Mouse (Mus musculus) midbrain, embryonic 14.5 days (tissue): ENCODE data around the gene Tmem151b. TPM values are rescaled to one million over a fixed set of nuclear protein-coding genes. Genes with fewer than 3 reads are reported as not detected.

Experiments
- ATAC-seq: fragments of 200-750 bp; cut with Nextera tagmentation; 2 replicates; pipeline ENCODE4 v1.8.0; 2017; ENCODE audit warnings: moderate number of reproducible peaks, moderate library complexity; ENCODE audit not compliant: low FRiP score, low TSS enrichment
- DNase-seq: peaks from one replicate; pipeline ENCODE4 v3.0.0-alpha.2; 2015
- H3K27ac ChIP-seq: fragments of 300-500 bp; sonication (generic); replicated peaks from 2 replicates; pipeline ENCODE4 v1.5.1; 2014; ENCODE audit warnings: mild to moderate bottlenecking, low read depth, low read length, moderate library complexity
- H3K27me3 ChIP-seq: fragments of 300-500 bp; sonication (generic); 2 replicates; pipeline ENCODE4 v1.6.1; 2014; ENCODE audit warnings: low read length, control low read depth, mixed read lengths; ENCODE audit not compliant: control insufficient read depth, insufficient read depth
- H3K36me3 ChIP-seq: fragments of 300-500 bp; sonication (generic); 2 replicates; pipeline ENCODE4 v1.6.1; 2014; ENCODE audit warnings: low read length, control low read depth; ENCODE audit not compliant: control insufficient read depth, insufficient read depth
- H3K4me1 ChIP-seq: fragments of 300-500 bp; sonication (generic); 2 replicates; pipeline ENCODE4 v1.6.1; 2014; ENCODE audit warnings: mild to moderate bottlenecking, antibody characterized with exemption, low read length, control low read depth; ENCODE audit not compliant: control insufficient read depth, insufficient read depth
- H3K4me2 ChIP-seq: fragments of 300-500 bp; sonication (generic); 2 replicates; pipeline ENCODE4 v1.6.1; 2014; ENCODE audit warnings: mild to moderate bottlenecking, low read length, moderate library complexity
- H3K4me3 ChIP-seq: fragments of 300-500 bp; sonication (generic); replicated peaks from 2 replicates; pipeline ENCODE4 v1.5.1; 2014; ENCODE audit warnings: low read depth, low read length
- H3K9ac ChIP-seq: fragments of 300-500 bp; sonication (generic); replicated peaks from 2 replicates; pipeline ENCODE4 v1.6.1; 2014; ENCODE audit warnings: mild to moderate bottlenecking, low read length, moderate library complexity
- H3K9me3 ChIP-seq: fragments of 300-500 bp; sonication (generic); 2 replicates; pipeline ENCODE4 v1.6.1; 2016; ENCODE audit warnings: low read length, control low read depth, mixed read lengths; ENCODE audit not compliant: control insufficient read depth
- WGBS: fragments of 180-500 bp; shearing (Covaris S2); extraction: QIAGEN DNeasy Blood & Tissue Kit; methylation state at CpG from one replicate; pipeline ENCODE4 v1.1.7; 2014; 5-methylcytosine and 5-hydroxymethylcytosine counted together
- polyA plus RNA-seq: library from polyadenylated mRNA; unstranded; fragments of >200 nt; fragmentation: Nextera tagmentation; extraction: Ambion mirVana; gene quantifications from 2 replicates; pipeline ENCODE4 v1.2.1, GENCODE M21; 2014

Gene Tmem151b
- polyA plus RNA-seq, 1 experiment from 2014 or later, result 20.4 TPM

DNA sequence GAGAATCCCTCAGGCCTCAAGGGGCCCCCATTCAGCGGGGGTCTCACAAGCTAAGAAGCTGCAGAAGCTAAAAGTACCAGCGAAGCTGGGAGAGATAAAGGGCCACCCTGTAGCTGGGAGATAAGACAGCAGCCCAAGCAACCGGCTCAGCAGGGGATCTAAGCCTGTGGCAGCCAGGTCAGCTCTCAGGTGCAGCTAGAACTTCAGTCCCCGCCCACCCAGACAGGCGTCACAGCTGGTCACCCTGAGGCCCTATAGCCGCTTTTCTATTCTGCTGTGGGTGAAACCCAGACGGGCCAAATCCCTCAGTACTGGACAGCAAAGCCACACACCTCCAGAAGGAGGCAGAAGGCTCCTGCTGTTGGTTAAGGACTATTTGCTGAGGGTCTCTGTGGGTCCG lies 44.0 kb upstream of the Tmem151b start:
- no peak overlapping the region for H3K9ac ChIP-seq
- H3K9me3 ChIP-seq, result no peaks in the 10 kb centered on the region
- WGBS, result 24% methylated on average over 8 of the region's 8 CpGs
- peaks cover 18% of the 10 kb centered on the region for H3K4me1 ChIP-seq
- DNase-seq, result no peak
- no peaks in the 10 kb centered on the region for H3K36me3 ChIP-seq
- peak overlapping the region; percentile 0; the same call in 1 of the 2 replicates for H3K4me2 ChIP-seq
- no peak for ATAC-seq
- no peak overlapping the region for H3K27ac ChIP-seq
- H3K27me3 ChIP-seq, result peaks cover 11% of the 10 kb centered on the region; the same call in 1 of the 2 replicates
- H3K4me3 ChIP-seq, result no peak overlapping the region

DNA sequence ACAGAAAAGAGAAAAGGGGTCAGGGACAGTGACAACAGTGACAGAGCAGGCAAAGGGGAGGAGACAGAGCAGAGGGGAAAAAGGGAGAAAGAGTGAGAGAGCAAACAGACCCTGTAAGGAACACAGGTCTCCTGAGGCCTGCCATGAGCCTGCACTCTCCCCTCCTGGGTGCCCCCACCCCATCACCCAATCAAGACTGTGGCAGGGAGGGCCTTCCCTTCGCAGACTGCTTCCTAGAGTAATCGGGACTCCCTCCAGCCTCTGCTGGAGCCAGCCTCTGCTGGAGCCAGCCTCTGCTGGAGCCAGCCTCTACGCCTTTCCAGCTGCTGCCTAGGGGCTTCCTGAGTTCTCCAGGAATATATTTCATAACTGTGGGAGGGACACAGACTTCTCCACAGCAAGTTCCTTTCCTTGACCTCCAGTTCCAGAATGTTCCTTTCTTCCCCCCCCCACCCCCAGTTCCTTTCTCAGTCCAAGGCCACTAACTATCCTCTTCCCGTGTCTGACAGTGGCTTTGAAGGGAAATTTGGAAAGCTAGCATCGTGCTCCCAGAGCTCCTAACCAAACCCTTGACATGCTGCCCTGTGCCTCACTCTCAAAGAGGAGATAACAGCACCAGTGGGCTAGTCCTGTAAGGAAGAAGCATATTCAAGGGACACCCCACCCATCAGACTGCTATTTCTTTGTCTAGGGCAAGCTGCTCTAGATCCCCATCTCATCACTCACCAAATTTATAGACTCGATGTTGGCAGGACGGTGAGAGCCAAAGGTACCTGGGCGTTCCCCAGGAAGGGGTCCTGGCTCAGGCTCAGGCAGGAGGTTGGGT lies 43.3 kb upstream of the Tmem151b start:
- WGBS, result 60% methylated on average over 8 of the region's 8 CpGs
- no peaks in the 10 kb centered on the region for H3K36me3 ChIP-seq
- no peak for ATAC-seq
- no peak overlapping the region for H3K4me2 ChIP-seq
- peaks cover 18% of the 10 kb centered on the region for H3K4me1 ChIP-seq
- peaks cover 11% of the 10 kb centered on the region; the same call in 1 of the 2 replicates for H3K27me3 ChIP-seq
- H3K9ac ChIP-seq, result no peak overlapping the region
- H3K9me3 ChIP-seq, result no peaks in the 10 kb centered on the region
- no peak overlapping the region for H3K27ac ChIP-seq
- no peak for DNase-seq
- H3K4me3 ChIP-seq, result no peak overlapping the region

DNA sequence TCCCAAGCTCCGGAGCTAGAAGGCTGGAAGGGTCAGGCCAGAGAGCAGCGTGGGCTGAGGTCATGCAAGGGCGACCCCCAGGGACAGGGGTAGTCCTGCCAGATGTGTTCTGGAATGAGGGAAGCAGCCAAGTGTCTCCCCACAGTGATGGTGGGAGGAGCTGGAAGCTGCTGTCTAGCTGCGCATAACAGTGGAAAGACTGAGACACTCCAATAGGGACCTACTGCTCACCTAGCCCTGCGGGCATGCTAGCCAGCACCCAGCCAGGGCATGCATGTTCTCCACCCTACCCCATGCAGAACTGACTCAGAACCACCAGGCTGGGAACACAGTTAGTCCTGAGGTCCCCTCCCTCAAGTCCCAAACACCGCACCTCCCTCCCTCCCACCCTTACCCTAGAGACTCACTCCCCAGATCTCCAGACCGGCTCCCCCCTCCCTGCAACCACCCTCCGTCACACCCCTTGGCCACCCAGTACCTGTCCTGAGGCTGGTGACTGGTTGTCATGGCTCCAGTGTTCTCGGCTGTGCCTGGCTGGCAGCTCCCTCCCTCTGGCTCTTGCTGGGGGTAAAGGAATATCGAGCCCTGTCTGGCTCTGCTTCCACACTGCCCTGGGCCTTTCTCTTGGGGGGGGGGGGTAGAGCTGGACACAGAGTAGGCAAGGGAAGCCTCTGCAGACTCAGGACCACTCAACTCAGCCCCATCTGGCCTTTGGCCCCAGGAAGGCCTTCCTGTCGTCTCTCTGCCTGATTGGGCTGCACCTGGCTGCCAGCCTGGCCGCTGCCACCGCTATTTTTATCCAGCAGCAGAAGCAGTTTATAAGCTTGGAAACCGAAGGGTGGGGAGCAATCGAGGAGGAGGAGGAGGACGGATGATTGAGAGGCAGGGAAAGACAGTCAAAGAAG lies 42.5 kb upstream of the Tmem151b start:
- Histone ChIP-seq H3K9ac (no peak overlapping the region), H3K4me2 (no peak overlapping the region), H3K4me1 (peaks cover 18% of the 10 kb centered on the region)

DNA sequence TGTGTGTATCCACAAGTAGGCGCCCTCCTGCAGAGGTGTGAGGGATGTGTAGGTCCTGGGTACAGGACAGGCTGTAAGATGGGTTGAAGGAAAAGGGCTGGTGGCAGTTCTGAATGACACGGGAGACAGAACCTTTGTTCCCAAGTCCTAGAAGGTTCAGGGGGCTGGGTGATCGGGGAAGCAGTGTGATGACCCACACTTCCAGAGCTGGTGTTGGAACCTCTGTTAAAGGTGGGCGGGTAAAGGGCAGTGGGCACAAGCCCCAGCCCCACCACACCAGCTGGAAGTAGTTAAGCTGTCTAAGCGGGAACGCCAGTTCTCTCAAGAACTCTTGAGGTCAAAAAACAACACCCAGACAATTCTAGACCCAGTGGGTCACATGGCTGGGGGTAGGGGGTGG lies 40.9 kb upstream of the Tmem151b start:
- Histone ChIP-seq H3K9ac (no peak overlapping the region), H3K27me3 (peaks cover 11% of the 10 kb centered on the region; the same call in 1 of the 2 replicates), H3K9me3 (no peaks in the 10 kb centered on the region), H3K4me2 (no peak overlapping the region), H3K4me3 (no peak overlapping the region), H3K27ac (no peak overlapping the region), H3K4me1 (peaks cover 11% of the 10 kb centered on the region), H3K36me3 (no peaks in the 10 kb centered on the region)
- WGBS, result 89% methylated on average over 6 of the region's 6 CpGs
- ATAC-seq (no peak), DNase-seq (no peak)

More for the DNA sequence above, 42.5 kb upstream of the Tmem151b start:
- DNase-seq (no peak), ATAC-seq (no peak)
- Histone ChIP-seq H3K4me3 (no peak overlapping the region), H3K27ac (no peak overlapping the region), H3K36me3 (no peaks in the 10 kb centered on the region), H3K9me3 (no peaks in the 10 kb centered on the region), H3K27me3 (peaks cover 11% of the 10 kb centered on the region; the same call in 1 of the 2 replicates)
- 54% methylated on average over 16 of the region's 16 CpGs for WGBS

DNA sequence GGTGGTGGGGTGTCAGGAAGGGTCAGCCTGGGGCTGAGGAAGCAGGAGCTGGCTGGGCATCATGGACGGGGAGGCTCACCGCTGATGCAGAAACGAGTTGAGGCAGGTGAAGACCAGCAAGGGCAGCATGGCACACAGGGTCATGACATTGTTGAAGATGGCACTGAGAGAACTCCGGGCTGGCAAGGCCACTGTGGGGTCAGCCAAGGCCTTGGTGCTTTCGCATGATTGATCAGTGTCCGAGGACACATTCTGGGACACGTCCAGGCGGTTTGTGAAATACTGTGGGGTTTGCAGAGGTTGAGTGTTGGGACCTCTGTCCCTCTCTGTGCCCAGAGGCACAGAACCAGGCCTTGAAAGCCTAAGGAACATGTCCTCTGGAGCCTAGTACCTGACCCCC lies 40.4 kb upstream of the Tmem151b start:
- no peaks in the 10 kb centered on the region for H3K36me3 ChIP-seq
- H3K4me3 ChIP-seq, result no peak overlapping the region
- peaks cover 11% of the 10 kb centered on the region; the same call in 1 of the 2 replicates for H3K27me3 ChIP-seq
- H3K4me1 ChIP-seq, result peaks cover 11% of the 10 kb centered on the region
- WGBS, result 94% methylated on average over 8 of the region's 8 CpGs
- no peak for ATAC-seq
- no peak overlapping the region for H3K9ac ChIP-seq
- no peaks in the 10 kb centered on the region for H3K9me3 ChIP-seq
- H3K4me2 ChIP-seq, result no peak overlapping the region
- H3K27ac ChIP-seq, result no peak overlapping the region
- no peak for DNase-seq

DNA sequence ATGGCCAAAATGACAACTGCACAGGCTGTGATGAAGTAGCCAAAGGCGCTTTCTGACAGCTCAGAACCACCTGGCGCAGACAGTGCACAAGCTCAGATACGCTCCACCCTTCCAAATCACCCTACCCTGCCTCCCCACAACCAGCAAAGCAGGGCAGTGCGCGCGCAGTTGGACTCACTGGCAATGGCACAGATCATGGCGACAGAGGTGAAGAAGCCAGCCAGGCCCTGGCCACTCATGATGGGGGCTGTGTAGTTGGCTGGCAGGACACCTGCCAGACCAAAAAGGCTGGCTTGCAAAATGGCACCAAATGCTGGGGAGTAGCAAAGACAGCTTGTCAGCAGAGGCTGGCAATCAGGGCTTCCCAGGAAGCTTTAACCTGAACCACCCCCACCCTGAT lies 39.8 kb upstream of the Tmem151b start:
- DNase-seq (no peak), ATAC-seq (no peak)
- Histone ChIP-seq H3K9ac (no peak overlapping the region), H3K27ac (no peak overlapping the region), H3K27me3 (peaks cover 4% of the 10 kb centered on the region; the same call in 1 of the 2 replicates), H3K4me2 (no peak overlapping the region), H3K4me3 (no peak overlapping the region), H3K4me1 (peaks cover 13% of the 10 kb centered on the region; the same call in 1 of the 2 replicates), H3K36me3 (no peaks in the 10 kb centered on the region), H3K9me3 (no peaks in the 10 kb centered on the region)
- WGBS, result 96% methylated on average over 7 of the region's 7 CpGs

DNA sequence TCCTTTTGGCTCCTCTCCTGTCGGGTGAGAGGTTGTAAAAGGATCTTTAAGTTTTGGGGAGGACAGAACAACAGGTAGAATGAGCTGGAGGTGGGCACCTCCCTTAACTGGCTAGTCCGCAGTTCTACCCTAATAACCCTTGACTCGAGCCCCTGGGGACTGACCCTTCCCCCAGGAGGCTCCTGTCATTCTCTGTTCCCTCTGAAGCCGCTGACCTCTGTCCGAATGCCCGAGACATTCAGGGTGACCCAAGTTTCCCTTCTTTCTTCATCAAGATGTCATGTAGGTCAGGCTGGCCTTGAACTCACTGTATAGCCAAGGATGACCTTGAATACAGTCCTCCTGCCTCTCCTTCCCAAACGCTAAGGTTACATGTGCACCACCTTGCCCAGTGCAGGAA lies 38.9 kb upstream of the Tmem151b start:
- Histone ChIP-seq H3K36me3 (no peaks in the 10 kb centered on the region), H3K27me3 (no peaks in the 10 kb centered on the region; the same call in 1 of the 2 replicates), H3K4me1 (peaks cover 13% of the 10 kb centered on the region; the same call in 1 of the 2 replicates), H3K4me2 (no peak overlapping the region), H3K4me3 (no peak overlapping the region), H3K9me3 (no peaks in the 10 kb centered on the region), H3K27ac (no peak overlapping the region), H3K9ac (no peak overlapping the region)
- ATAC-seq, result no peak
- 92% methylated on average over 7 of the region's 7 CpGs for WGBS
- no peak for DNase-seq

DNA sequence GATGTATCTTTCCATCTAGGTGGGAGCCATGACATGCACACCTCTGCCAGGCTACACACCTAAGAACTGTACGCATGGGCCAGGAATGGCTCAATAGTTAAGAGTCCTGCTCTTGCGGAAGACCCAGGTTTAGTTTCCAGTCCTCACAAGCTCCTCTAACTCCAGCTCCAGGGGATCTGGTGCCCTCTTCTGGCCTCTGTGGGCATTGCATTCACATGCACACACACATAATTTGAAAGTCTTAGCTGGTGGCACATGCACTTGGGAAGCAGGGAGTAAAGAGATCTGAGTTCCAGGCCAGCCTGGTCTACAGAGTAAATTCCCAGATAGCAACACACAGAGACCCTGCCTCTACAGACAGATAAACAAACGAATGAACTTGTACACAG lies 37.0 kb upstream of the Tmem151b start:
- Histone ChIP-seq H3K4me1 (peaks cover 13% of the 10 kb centered on the region; the same call in 1 of the 2 replicates), H3K4me2 (no peak overlapping the region), H3K9ac (no peak overlapping the region), H3K27me3 (no peaks in the 10 kb centered on the region), H3K27ac (no peak overlapping the region), H3K4me3 (no peak overlapping the region), H3K36me3 (no peaks in the 10 kb centered on the region), H3K9me3 (no peaks in the 10 kb centered on the region)
- ATAC-seq (no peak), DNase-seq (no peak)
- over 99% methylated on average over 3 of the region's 3 CpGs for WGBS
